Mouse (Mus musculus) heart, postnatal 0 days (tissue): ENCODE measurements around the gene Pank2. TPM values are rescaled to one million over a fixed set of nuclear protein-coding genes. Genes with fewer than 3 reads are reported as not detected.

ENCODE experiments used
- ATAC-seq: fragments of 200-750 bp; cut with Nextera tagmentation; 2 replicates; pipeline ENCODE4 v1.8.0; 2017; ENCODE audit warnings: low read depth, moderate number of reproducible peaks, moderate library complexity; ENCODE audit not compliant: insufficient read depth
- DNase-seq: peaks from one replicate; pipeline ENCODE4 v3.0.0-alpha.2; 2016; ENCODE audit warnings: low spot score
- H3K27ac ChIP-seq: fragments of 300-500 bp; sonication (generic); 2 replicates; pipeline ENCODE4 v1.5.1; 2014; ENCODE audit warnings: low read depth, mild to moderate bottlenecking
- H3K27me3 ChIP-seq: fragments of 300-500 bp; sonication (generic); 2 replicates; pipeline ENCODE4 v1.6.1; 2014; ENCODE audit warnings: low read length, mixed read lengths; ENCODE audit not compliant: control insufficient read depth, insufficient read depth
- H3K36me3 ChIP-seq: fragments of 300-500 bp; sonication (generic); replicated peaks from 2 replicates; pipeline ENCODE4 v1.6.1; 2014; ENCODE audit warnings: low read length, mixed read lengths; ENCODE audit not compliant: control insufficient read depth, insufficient read depth
- H3K4me1 ChIP-seq: fragments of 300-500 bp; sonication (generic); 2 replicates; pipeline ENCODE4 v1.6.1; 2014; ENCODE audit warnings: antibody characterized with exemption; ENCODE audit not compliant: control insufficient read depth, insufficient read depth
- H3K4me2 ChIP-seq: fragments of 300-500 bp; sonication (generic); 2 replicates; pipeline ENCODE4 v1.6.1; 2014; ENCODE audit warnings: low read depth, mild to moderate bottlenecking, low read length, moderate library complexity
- H3K4me3 ChIP-seq: fragments of 300-500 bp; sonication (generic); 2 replicates; pipeline ENCODE4 v1.5.1; 2014; ENCODE audit warnings: low read depth, low read length
- H3K9ac ChIP-seq: fragments of 300-500 bp; sonication (generic); replicated peaks from 2 replicates; pipeline ENCODE4 v1.6.1; 2014; ENCODE audit warnings: low read depth, low read length, mixed read lengths
- H3K9me3 ChIP-seq: fragments of 300-500 bp; sonication (generic); replicated peaks from 2 replicates; pipeline ENCODE4 v1.6.1; 2016; ENCODE audit warnings: low read length; ENCODE audit not compliant: control insufficient read depth
- CTCF ChIP-seq: IDR thresholded peaks from 2 replicates; pipeline ENCODE4 v1.5.1; 2016; ENCODE audit warnings: antibody characterized with exemption, control low read depth, low read depth
- EP300 ChIP-seq: IDR thresholded peaks from 2 replicates; pipeline ENCODE4 v1.6.1; 2016; ENCODE audit warnings: antibody characterized with exemption, low read depth
- WGBS: fragments of 180-500 bp; shearing (Covaris S2); extraction: QIAGEN DNeasy Blood & Tissue Kit; methylation state at CpG from one replicate; pipeline ENCODE4 v1.1.7; 2014; 5-methylcytosine and 5-hydroxymethylcytosine counted together
- polyA plus RNA-seq: library from polyadenylated mRNA; unstranded; fragments of >200 nt; fragmentation: Nextera tagmentation; extraction: Ambion mirVana; gene quantifications from 2 replicates; pipeline ENCODE4 v1.2.1, GENCODE M21; 2015
- total RNA-seq: library from RNA; depleted of rRNA; stranded (reverse); fragments of >200 nt; gene quantifications from 2 replicates; pipeline ENCODE4 v1.2.3, GENCODE M21; 2014; ENCODE audit warnings: low replicate concordance

Pank2 gene
- total and polyA plus RNA-seq, 2 experiments from 2014 or later, result 9.6 to 19.2 TPM

- Histone ChIP-seq H3K27ac (peak within 1 kb of the TSS; percentile 87), H3K4me1 (peaks cover 21% of the 10 kb centered on the region), H3K9ac (peak within 1 kb of the TSS; percentile 81), H3K4me2 (peak within 1 kb of the TSS; percentile 90), H3K27me3 (no peaks in the 10 kb centered on the region), H3K36me3 (peaks cover 6% of the 10 kb centered on the region), H3K4me3 (peak within 1 kb of the TSS; percentile 71), H3K9me3 (no peaks in the 10 kb centered on the region)
- DNase-seq (peak; percentile 97), ATAC-seq (peak; percentile 100)
- 14% methylated on average over 29 of the region's 29 CpGs for WGBS
- TF ChIP-seq CTCF (no peak), EP300 (no peak)
These were observed 28.8 kb upstream of the Pank2 start, which contains the start of gene Mavs for GRCm38 (mm10) chr2:131233307-131234126. Gene Mavs (plus strand): TSS chr2:131234063.

DNA sequence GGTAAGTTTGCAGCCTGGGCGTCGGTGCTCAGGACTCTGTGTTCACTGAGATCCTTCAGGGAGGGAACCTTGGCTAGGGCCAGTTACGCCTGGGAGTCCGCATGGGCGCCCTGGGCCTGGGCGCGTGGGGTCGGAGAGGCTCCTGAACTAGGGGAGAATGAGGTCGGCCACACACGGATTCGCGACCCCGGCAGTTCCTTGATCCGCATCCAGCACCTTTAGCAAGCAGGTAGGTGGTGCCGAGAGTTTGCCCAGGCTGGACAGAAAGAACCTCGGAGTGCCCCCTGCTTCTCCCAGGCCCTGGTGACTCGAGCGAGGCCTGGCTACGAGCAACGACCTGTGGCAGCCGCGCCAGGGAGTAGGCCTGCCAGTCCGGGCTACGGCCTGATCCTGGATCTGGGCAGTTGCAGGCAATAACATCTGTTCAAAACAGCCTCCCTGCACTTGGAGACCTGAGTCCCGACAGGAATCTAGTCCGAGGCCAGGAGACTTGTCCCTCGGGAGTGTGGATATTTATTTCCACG is 28.1 kb upstream of the Pank2 start:
- H3K4me1 ChIP-seq, result peaks cover 21% of the 10 kb centered on the region
- TF ChIP-seq CTCF (no peak), EP300 (no peak)
- WGBS, result 6% methylated on average over 28 of the region's 28 CpGs
- H3K9ac ChIP-seq, result peak overlapping the region; percentile 81
- no peaks in the 10 kb centered on the region for H3K9me3 ChIP-seq
- peak; percentile 37 for ATAC-seq
- peaks cover 13% of the 10 kb centered on the region for H3K36me3 ChIP-seq
- peak overlapping the region; percentile 71 for H3K4me3 ChIP-seq
- no peak for DNase-seq
- no peaks in the 10 kb centered on the region for H3K27me3 ChIP-seq
- H3K27ac ChIP-seq, result peak overlapping the region; percentile 87
- peak overlapping the region; percentile 90 for H3K4me2 ChIP-seq

GRCm38 (mm10) chr2:131234970-131235635 is 27.2 kb upstream of the Pank2 start:
- Histone ChIP-seq H3K4me1 (peaks cover 21% of the 10 kb centered on the region), H3K9me3 (no peaks in the 10 kb centered on the region), H3K36me3 (peaks cover 16% of the 10 kb centered on the region), H3K9ac (peak overlapping the region; percentile 81), H3K27ac (no peak overlapping the region), H3K4me3 (peak overlapping the region; percentile 71), H3K4me2 (peak overlapping the region; percentile 90), H3K27me3 (no peaks in the 10 kb centered on the region)
- TF ChIP-seq CTCF (no peak), EP300 (no peak)
- DNase-seq (no peak), ATAC-seq (no peak)
- 68% methylated on average over 7 of the region's 7 CpGs for WGBS

DNA sequence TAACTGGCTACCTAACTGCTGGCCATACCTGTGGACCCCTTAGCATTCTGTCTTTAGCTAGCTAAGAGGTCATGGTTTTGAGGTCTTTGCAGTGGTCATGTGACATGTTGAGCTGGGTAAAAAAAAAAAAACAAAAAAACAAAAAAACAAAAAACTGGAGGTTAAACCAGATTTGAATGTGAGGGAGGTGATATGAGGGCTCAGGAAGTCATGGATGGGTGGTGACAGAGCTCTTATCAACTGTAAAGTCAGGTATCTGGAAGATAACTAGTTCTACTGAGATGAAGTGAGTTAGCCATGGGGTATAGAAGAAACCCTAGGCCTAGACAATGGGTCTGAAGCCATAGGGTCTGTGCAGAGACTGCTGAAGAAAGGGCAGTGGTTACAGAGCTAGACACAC is 20.1 kb upstream of the Pank2 start:
- H3K36me3 ChIP-seq, result peaks cover 79% of the 10 kb centered on the region
- no peak overlapping the region for H3K27ac ChIP-seq
- ATAC-seq (no peak), DNase-seq (no peak)
- TF ChIP-seq EP300, result no peak
- no peak for TF ChIP-seq CTCF
- no peak overlapping the region for H3K4me3 ChIP-seq
- H3K9me3 ChIP-seq, result no peaks in the 10 kb centered on the region
- H3K9ac ChIP-seq, result no peak overlapping the region
- no peak overlapping the region for H3K4me2 ChIP-seq
- no peaks in the 10 kb centered on the region for H3K4me1 ChIP-seq
- H3K27me3 ChIP-seq, result no peaks in the 10 kb centered on the region

DNA sequence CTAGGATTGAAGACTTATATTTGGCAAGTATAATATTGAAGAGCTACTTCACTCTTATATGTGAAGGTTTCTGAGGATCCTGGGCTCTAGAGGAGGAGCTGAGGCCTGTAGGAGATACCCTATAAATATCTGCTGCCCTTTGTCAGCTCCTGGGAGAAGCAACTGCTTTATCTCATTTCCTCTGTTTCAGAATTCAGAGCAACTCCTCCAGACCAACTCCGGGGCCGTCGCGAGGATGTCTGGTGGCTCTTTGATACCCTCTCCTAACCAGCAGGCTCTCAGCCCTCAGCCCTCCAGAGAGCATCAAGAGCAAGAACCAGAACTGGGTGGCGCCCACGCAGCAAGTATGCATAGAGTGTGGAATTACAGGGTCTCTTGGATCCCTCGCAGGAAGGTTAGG is 19.4 kb upstream of the Pank2 start:
- Histone ChIP-seq H3K4me2 (no peak overlapping the region), H3K27ac (no peak overlapping the region), H3K9me3 (no peaks in the 10 kb centered on the region), H3K4me3 (no peak overlapping the region), H3K4me1 (no peaks in the 10 kb centered on the region), H3K27me3 (no peaks in the 10 kb centered on the region), H3K36me3 (peaks cover 87% of the 10 kb centered on the region), H3K9ac (no peak overlapping the region)
- TF ChIP-seq EP300, result no peak
- no peak for TF ChIP-seq CTCF
- DNase-seq, result no peak
- WGBS, result 50% methylated on average over 7 of the region's 7 CpGs
- no peak for ATAC-seq
